Mouse (Mus musculus) myocyte (in vitro differentiated cells): Measurements from ENCODE around the gene Ntrk2.

Source experiments
- MAX ChIP-seq: IDR thresholded peaks from one replicate; pipeline ENCODE4 v1.6.1; 2011; ENCODE audit warnings: low read depth, mild to moderate bottlenecking, control low read depth
- USF1 ChIP-seq: IDR thresholded peaks from one replicate; pipeline ENCODE4 v1.6.1; 2011; ENCODE audit warnings: low read depth, mild to moderate bottlenecking, control low read depth, moderate library complexity

DNA sequence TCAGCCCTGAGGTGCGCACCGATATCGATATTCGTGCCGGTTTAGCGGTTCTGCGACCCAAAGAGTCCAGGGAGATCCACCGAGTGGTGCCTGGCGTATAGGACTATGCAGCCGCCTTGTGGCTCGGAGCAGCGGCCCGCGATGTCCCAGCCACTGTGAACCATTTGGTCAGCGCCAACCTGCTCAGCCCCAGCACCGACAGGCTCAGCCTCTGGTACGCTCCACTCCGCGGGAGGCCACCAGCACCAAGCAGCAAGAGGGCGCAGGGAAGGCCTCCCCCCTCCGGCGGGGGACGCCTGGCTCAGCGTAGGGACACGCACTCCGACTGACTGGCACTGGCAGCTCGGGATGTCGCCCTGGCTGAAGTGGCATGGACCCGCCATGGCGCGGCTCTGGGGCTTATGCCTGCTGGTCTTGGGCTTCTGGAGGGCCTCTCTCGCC, 2.0 kb downstream of the Ntrk2 start:
- no peak for TF ChIP-seq USF1
- no peak for TF ChIP-seq MAX
